Mouse (Mus musculus): ENCODE data around the gene Erich4.

Gene Erich4

GRCm38 (mm10) chr7:25624851-25625250 lies 9.2 kb upstream of the Erich4 start:
- DNase-seq (ENCODE audit: low read depth in 1 of 2, low spot score in 2 of 2): no peak

- DNase-seq (ENCODE audit: low read depth in 1 of 2, low spot score in 2 of 2): no peak
Observed at GRCm38 (mm10) chr7:25623857-25624370, 8.2 kb upstream of the Erich4 start.

- no peak for DNase-seq (ENCODE audit: low read depth in 1 of 2, low spot score in 2 of 2)
Observed at GRCm38 (mm10) chr7:25620751-25621150, 5.1 kb upstream of the Erich4 start.

- no peak for DNase-seq (ENCODE audit: low read depth in 1 of 2, low spot score in 2 of 2)
Observed at GRCm38 (mm10) chr7:25620101-25620500, 4.4 kb upstream of the Erich4 start.

- no peak for DNase-seq (ENCODE audit: low read depth in 1 of 2, low spot score in 2 of 2)
Observed at GRCm38 (mm10) chr7:25619722-25619991, 4.0 kb upstream of the Erich4 start.

GRCm38 (mm10) chr7:25618865-25619721 lies 3.4 kb upstream of the Erich4 start, which contains the start of gene Dmac2:
TSS of gene Dmac2 (plus strand) at chr7:25619414.
- peak; percentile 76 to 86 for DNase-seq (ENCODE audit: low read depth in 1 of 2, low spot score in 2 of 2)

GRCm38 (mm10) chr7:25617376-25618160 lies 1.9 kb upstream of the Erich4 start:
- DNase-seq (ENCODE audit: low read depth in 1 of 2, low spot score in 2 of 2): no peak

- DNase-seq (ENCODE audit: low read depth in 1 of 2, low spot score in 2 of 2): no peak
Observed at GRCm38 (mm10) chr7:25614831-25615705, 624 bp downstream of the Erich4 start.

GRCm38 (mm10) chr7:25614086-25614485 lies 1.6 kb downstream of the Erich4 start:
- no peak for DNase-seq (ENCODE audit: low read depth in 1 of 2, low spot score in 2 of 2)

GRCm38 (mm10) chr7:25611501-25611900 lies 4.2 kb downstream of the Erich4 start:
- no peak for DNase-seq (ENCODE audit: low read depth in 1 of 2, low spot score in 2 of 2)

- DNase-seq (ENCODE audit: low read depth in 1 of 2, low spot score in 2 of 2): no peak
Observed at GRCm38 (mm10) chr7:25610056-25610455, 5.6 kb downstream of the Erich4 start.

- no peak for DNase-seq (ENCODE audit: low read depth in 1 of 2, low spot score in 2 of 2)
Observed at GRCm38 (mm10) chr7:25607196-25607595, 8.5 kb downstream of the Erich4 start.

- DNase-seq (ENCODE audit: low read depth in 1 of 2, low spot score in 2 of 2): no peak
Observed at GRCm38 (mm10) chr7:25606625-25607063, 9.0 kb downstream of the Erich4 start.

- no peak for DNase-seq (ENCODE audit: low read depth in 1 of 2, low spot score in 2 of 2)
Observed at GRCm38 (mm10) chr7:25601346-25601745, 14.3 kb downstream of the Erich4 start.

- no peak for DNase-seq (ENCODE audit: low read depth in 1 of 2, low spot score in 2 of 2)
Observed at GRCm38 (mm10) chr7:25600666-25601065, 15.0 kb downstream of the Erich4 start.

- peak in 1 of 2 experiments; percentile 66 for DNase-seq (ENCODE audit: low read depth in 1 of 2, low spot score in 2 of 2)
Observed at GRCm38 (mm10) chr7:25599663-25600062, 16.0 kb downstream of the Erich4 start.

- DNase-seq (ENCODE audit: low read depth in 1 of 2, low spot score in 2 of 2): no peak
Observed at GRCm38 (mm10) chr7:25593859-25594258, 21.8 kb downstream of the Erich4 start.

GRCm38 (mm10) chr7:25591226-25591625 lies 24.5 kb downstream of the Erich4 start:
- no peak for DNase-seq (ENCODE audit: low read depth in 1 of 2, low spot score in 2 of 2)

GRCm38 (mm10) chr7:25585351-25586204 lies 30.1 kb downstream of the Erich4 start:
- DNase-seq (ENCODE audit: low read depth in 1 of 2, low spot score in 2 of 2): no peak

- DNase-seq (ENCODE audit: low read depth in 1 of 2, low spot score in 2 of 2): no peak
Observed at GRCm38 (mm10) chr7:25584651-25585050, 31.0 kb downstream of the Erich4 start.
